Mouse (Mus musculus): Measurements from ENCODE around the gene Hnrnpc. TPM values are rescaled to one million over a fixed set of nuclear protein-coding genes. Genes with fewer than 3 reads are reported as not detected.

The Hnrnpc gene
- polyA plus RNA-seq, 1 experiment from 2014 or later = 1,011 TPM

- ATAC-seq (ENCODE audit: low FRiP score) (no peak), DNase-seq (ENCODE audit: low spot score, missing footprints) (no peak)
- Histone ChIP-seq H3K9me3 (ENCODE audit: control insufficient read depth, low read length) (no peaks in the 10 kb centered on the region), H3K27ac (ENCODE audit: low read depth, low read length) (no peak overlapping the region), H3K4me1 (ENCODE audit: control insufficient read depth, insufficient read depth, low read length) (no peaks in the 10 kb centered on the region), H3K9ac (ENCODE audit: low read length) (no peak overlapping the region), H3K27me3 (ENCODE audit: control insufficient read depth, insufficient read depth, low read length) (no peaks in the 10 kb centered on the region), H3K4me2 (no peak overlapping the region), H3K4me3 (ENCODE audit: low read depth, low read length) (no peak overlapping the region), H3K36me3 (ENCODE audit: control insufficient read depth, insufficient read depth, low read length) (no peaks in the 10 kb centered on the region)
- 80% methylated on average over 2 of the region's 2 CpGs for WGBS
Observed at GRCm38 (mm10) chr14:52108025-52108424, 4.2 kb upstream of the Hnrnpc start.

- Histone ChIP-seq H3K27ac (ENCODE audit: low read depth, low read length) (no peak overlapping the region), H3K36me3 (ENCODE audit: control insufficient read depth, insufficient read depth, low read length) (0 out of 2 replicates have a peak, but pooled peaks cover 2% of the 10 kb centered on the region), H3K27me3 (ENCODE audit: control insufficient read depth, insufficient read depth, low read length) (no peaks in the 10 kb centered on the region), H3K9ac (ENCODE audit: low read length) (no peak overlapping the region), H3K4me3 (ENCODE audit: low read depth, low read length) (no peak overlapping the region), H3K4me2 (no peak overlapping the region), H3K9me3 (ENCODE audit: control insufficient read depth, low read length) (no peaks in the 10 kb centered on the region), H3K4me1 (ENCODE audit: control insufficient read depth, insufficient read depth, low read length) (peaks cover 6% of the 10 kb centered on the region; the same call in 1 of the 2 replicates)
- ATAC-seq (ENCODE audit: low FRiP score) (no peak), DNase-seq (ENCODE audit: low spot score, missing footprints) (no peak)
- WGBS = 32% methylated on average over 10 of the region's 10 CpGs
Observed at GRCm38 (mm10) chr14:52106741-52107140, 2.9 kb upstream of the Hnrnpc start.

GRCm38 (mm10) chr14:52105308-52105707 is 1.5 kb upstream of the Hnrnpc start:
- no peaks in the 10 kb centered on the region for H3K27me3 ChIP-seq (ENCODE audit: control insufficient read depth, insufficient read depth, low read length)
- H3K27ac ChIP-seq (ENCODE audit: low read depth, low read length) = no peak overlapping the region
- H3K4me1 ChIP-seq (ENCODE audit: control insufficient read depth, insufficient read depth, low read length) = peaks cover 12% of the 10 kb centered on the region
- no peaks in the 10 kb centered on the region for H3K9me3 ChIP-seq (ENCODE audit: control insufficient read depth, low read length)
- no peak for DNase-seq (ENCODE audit: low spot score, missing footprints)
- 91% methylated on average over 2 of the region's 2 CpGs for WGBS
- H3K4me2 ChIP-seq = no peak overlapping the region
- H3K9ac ChIP-seq (ENCODE audit: low read length) = no peak overlapping the region
- ATAC-seq (ENCODE audit: low FRiP score) = no peak
- H3K36me3 ChIP-seq (ENCODE audit: control insufficient read depth, insufficient read depth, low read length) = 0 out of 2 replicates have a peak, but pooled peaks cover 2% of the 10 kb centered on the region
- no peak overlapping the region for H3K4me3 ChIP-seq (ENCODE audit: low read depth, low read length)

- DNase-seq (ENCODE audit: low spot score, missing footprints) (no peak), ATAC-seq (ENCODE audit: low FRiP score) (no peak)
- H3K4me1 ChIP-seq (ENCODE audit: control insufficient read depth, insufficient read depth, low read length) = peaks cover 12% of the 10 kb centered on the region
- H3K9ac ChIP-seq (ENCODE audit: low read length) = peak overlapping the region; percentile 60
- WGBS = 43% methylated on average over 7 of the region's 7 CpGs
- 0 out of 2 replicates have a peak, but pooled peaks cover 2% of the 10 kb centered on the region for H3K36me3 ChIP-seq (ENCODE audit: control insufficient read depth, insufficient read depth, low read length)
- peak overlapping the region; percentile 86 for H3K27ac ChIP-seq (ENCODE audit: low read depth, low read length)
- H3K4me2 ChIP-seq = peak overlapping the region; percentile 62
- H3K4me3 ChIP-seq (ENCODE audit: low read depth, low read length) = peak overlapping the region; percentile 32
- H3K9me3 ChIP-seq (ENCODE audit: control insufficient read depth, low read length) = no peaks in the 10 kb centered on the region
- no peaks in the 10 kb centered on the region for H3K27me3 ChIP-seq (ENCODE audit: control insufficient read depth, insufficient read depth, low read length)
Observed at GRCm38 (mm10) chr14:52104677-52105285, 953 bp upstream of the Hnrnpc start.

GRCm38 (mm10) chr14:52103474-52103855 is 363 bp downstream of the Hnrnpc start:
- DNase-seq (ENCODE audit: low spot score, missing footprints) (no peak), ATAC-seq (ENCODE audit: low FRiP score) (peak; percentile 45)
- Histone ChIP-seq H3K4me2 (peak overlapping the region; percentile 48), H3K9me3 (ENCODE audit: control insufficient read depth, low read length) (no peaks in the 10 kb centered on the region), H3K4me1 (ENCODE audit: control insufficient read depth, insufficient read depth, low read length) (peaks cover 12% of the 10 kb centered on the region), H3K36me3 (ENCODE audit: control insufficient read depth, insufficient read depth, low read length) (0 out of 2 replicates have a peak, but pooled peaks cover 2% of the 10 kb centered on the region), H3K27ac (ENCODE audit: low read depth, low read length) (peak overlapping the region; percentile 84), H3K27me3 (ENCODE audit: control insufficient read depth, insufficient read depth, low read length) (no peaks in the 10 kb centered on the region), H3K4me3 (ENCODE audit: low read depth, low read length) (peak overlapping the region; percentile 84), H3K9ac (ENCODE audit: low read length) (peak overlapping the region; percentile 95)
- WGBS = under 1% methylated on average over 30 of the region's 30 CpGs

GRCm38 (mm10) chr14:52101285-52102157 is 2.3 kb downstream of the Hnrnpc start:
- Histone ChIP-seq H3K4me3 (ENCODE audit: low read depth, low read length) (peak overlapping the region; percentile 84; the same call in 1 of the 2 replicates), H3K27ac (ENCODE audit: low read depth, low read length) (no peak overlapping the region), H3K36me3 (ENCODE audit: control insufficient read depth, insufficient read depth, low read length) (peaks cover 6% of the 10 kb centered on the region; the same call in 1 of the 2 replicates), H3K4me2 (peak overlapping the region; percentile 48), H3K9ac (ENCODE audit: low read length) (no peak overlapping the region), H3K4me1 (ENCODE audit: control insufficient read depth, insufficient read depth, low read length) (peaks cover 12% of the 10 kb centered on the region), H3K9me3 (ENCODE audit: control insufficient read depth, low read length) (no peaks in the 10 kb centered on the region), H3K27me3 (ENCODE audit: control insufficient read depth, insufficient read depth, low read length) (no peaks in the 10 kb centered on the region)
- ATAC-seq (ENCODE audit: low FRiP score) (no peak), DNase-seq (ENCODE audit: low spot score, missing footprints) (no peak)
- 95% methylated on average over 1 of the region's 1 CpGs for WGBS

- Histone ChIP-seq H3K4me1 (ENCODE audit: control insufficient read depth, insufficient read depth, low read length) (peaks cover 12% of the 10 kb centered on the region), H3K4me2 (peak overlapping the region; percentile 17; the same call in 1 of the 2 replicates), H3K36me3 (ENCODE audit: control insufficient read depth, insufficient read depth, low read length) (peaks cover 6% of the 10 kb centered on the region; the same call in 1 of the 2 replicates), H3K9me3 (ENCODE audit: control insufficient read depth, low read length) (no peaks in the 10 kb centered on the region), H3K27me3 (ENCODE audit: control insufficient read depth, insufficient read depth, low read length) (no peaks in the 10 kb centered on the region), H3K9ac (ENCODE audit: low read length) (no peak overlapping the region), H3K27ac (ENCODE audit: low read depth, low read length) (no peak overlapping the region), H3K4me3 (ENCODE audit: low read depth, low read length) (no peak overlapping the region)
- DNase-seq (ENCODE audit: low spot score, missing footprints) = no peak
- 83% methylated on average over 5 of the region's 5 CpGs for WGBS
- ATAC-seq (ENCODE audit: low FRiP score) = no peak
Observed at GRCm38 (mm10) chr14:52100170-52100960, 3.5 kb downstream of the Hnrnpc start.

- Histone ChIP-seq H3K9ac (ENCODE audit: low read length) (no peak overlapping the region), H3K4me1 (ENCODE audit: control insufficient read depth, insufficient read depth, low read length) (peaks cover 12% of the 10 kb centered on the region), H3K27me3 (ENCODE audit: control insufficient read depth, insufficient read depth, low read length) (no peaks in the 10 kb centered on the region), H3K4me3 (ENCODE audit: low read depth, low read length) (no peak overlapping the region), H3K36me3 (ENCODE audit: control insufficient read depth, insufficient read depth, low read length) (peaks cover 6% of the 10 kb centered on the region; the same call in 1 of the 2 replicates), H3K4me2 (no peak overlapping the region), H3K9me3 (ENCODE audit: control insufficient read depth, low read length) (no peaks in the 10 kb centered on the region), H3K27ac (ENCODE audit: low read depth, low read length) (no peak overlapping the region)
- 84% methylated on average over 2 of the region's 2 CpGs for WGBS
- DNase-seq (ENCODE audit: low spot score, missing footprints) (no peak), ATAC-seq (ENCODE audit: low FRiP score) (no peak)
Observed at GRCm38 (mm10) chr14:52099563-52099962, 4.3 kb downstream of the Hnrnpc start.

Measured in midbrain, embryonic 11.5 days (tissue).